Mouse (Mus musculus) MEL (cell line): ENCODE measurements around the gene Otulinl. TPM values are rescaled to one million over a fixed set of nuclear protein-coding genes. Genes with fewer than 3 reads are reported as not detected.
A peak's percentile ranks its signal among the peaks of the same experiment; 100 is the strongest.

Source experiments
- DNase-seq: peaks from one replicate; pipeline ENCODE4 v3.0.0; 2011; ENCODE audit warnings: low read depth, low spot score
- H3K27ac ChIP-seq: 2 replicates; pipeline ENCODE4 v1.5.1; 2012; ENCODE audit warnings: low read depth, mild to moderate bottlenecking, control low read depth, low read length, moderate library complexity; ENCODE audit not compliant: control insufficient read depth
- H3K27me3 ChIP-seq, 2 experiments: fragments of 150-350 bp in 1 of 2; sonication (generic) in 1 of 2; 2 replicates each; pipeline ENCODE4 v1.6.1; 2012; ENCODE audit warnings: low read length in 2 of 2, mild to moderate bottlenecking in 2 of 2, improper control_type of control experiment in 1 of 2, moderate library complexity in 1 of 2; ENCODE audit not compliant: insufficient read depth in 2 of 2, control insufficient read depth in 1 of 2
- H3K36me3 ChIP-seq, 2 experiments: 2 replicates each; pipeline ENCODE4 v1.6.1; 2012 to 2014; ENCODE audit warnings: low read length in 2 of 2, improper control_type of control experiment in 1 of 2, inconsistent platforms in 1 of 2, mild to moderate bottlenecking in 1 of 2; ENCODE audit not compliant: insufficient read depth in 2 of 2, control insufficient read depth in 1 of 2
- H3K4me1 ChIP-seq, 2 experiments: fragments of 150-350 bp in 1 of 2; sonication (generic) in 1 of 2; 2 replicates each; pipeline ENCODE4 v1.6.1; 2012; ENCODE audit warnings: low read length in 2 of 2, improper control_type of control experiment in 1 of 2, mild to moderate bottlenecking in 1 of 2; ENCODE audit not compliant: insufficient read depth in 2 of 2, control insufficient read depth in 1 of 2
- H3K4me3 ChIP-seq, 2 experiments: fragments of 150-350 bp in 1 of 2; sonication (generic) in 1 of 2; 2 replicates each; pipeline ENCODE4 v1.5.1; 2012; ENCODE audit warnings: low read depth in 2 of 2, low read length in 2 of 2, mild to moderate bottlenecking in 2 of 2, moderate library complexity in 2 of 2, control low read depth in 1 of 2, improper control_type of control experiment in 1 of 2; ENCODE audit not compliant: control insufficient read depth in 1 of 2, insufficient read depth in 1 of 2
- H3K79me2 ChIP-seq: 2 replicates; pipeline ENCODE4 v1.6.1; 2012; ENCODE audit warnings: mild to moderate bottlenecking, low read length, moderate library complexity; ENCODE audit not compliant: control insufficient read depth, poor library complexity, insufficient read depth
- H3K9ac ChIP-seq: 2 replicates; pipeline ENCODE4 v1.6.1; 2012; ENCODE audit warnings: low read depth, mild to moderate bottlenecking, control low read depth, low read length, moderate library complexity; ENCODE audit not compliant: control insufficient read depth, poor library complexity, severe bottlenecking
- H3K9me3 ChIP-seq: fragments of 150-350 bp; sonication (generic); replicated peaks from 2 replicates; pipeline ENCODE4 v1.6.1; 2012; ENCODE audit warnings: mild to moderate bottlenecking, low read length, improper control_type of control experiment, moderate library complexity; ENCODE audit not compliant: insufficient read depth
- BHLHE40 ChIP-seq: IDR thresholded peaks from 2 replicates; pipeline ENCODE4 v1.6.1; 2012; ENCODE audit warnings: low read depth, mild to moderate bottlenecking, inconsistent platforms, low read length, improper control_type of control experiment, borderline replicate concordance
- CHD1 ChIP-seq: IDR thresholded peaks from 2 replicates; pipeline ENCODE4 v1.6.1; 2012; ENCODE audit warnings: low read depth, mild to moderate bottlenecking, inconsistent platforms, low read length, improper control_type of control experiment
- CTCF ChIP-seq, 3 experiments: IDR thresholded peaks in 2 of 3; conservative IDR thresholded peaks in 1 of 3; 2 replicates each; pipeline ENCODE4 v1.5.1; 2011 to 2012; ENCODE audit warnings: low read length in 3 of 3, low read depth in 2 of 3, mild to moderate bottlenecking in 2 of 3, improper control_type of control experiment in 1 of 3, inconsistent platforms in 1 of 3, mixed read lengths in 1 of 3, moderate library complexity in 1 of 3; ENCODE audit not compliant: control insufficient read depth in 1 of 3, insufficient read depth in 1 of 3, poor library complexity in 1 of 3, severe bottlenecking in 1 of 3
- ETS1 ChIP-seq: IDR thresholded peaks from 2 replicates; pipeline ENCODE4 v1.6.1; 2012; ENCODE audit warnings: low read depth, mild to moderate bottlenecking, inconsistent platforms, low read length, improper control_type of control experiment, moderate library complexity
- GABPA ChIP-seq: IDR thresholded peaks from 2 replicates; pipeline ENCODE4 v1.6.1; 2012; ENCODE audit warnings: low read depth, mild to moderate bottlenecking, inconsistent platforms, low read length, improper control_type of control experiment, moderate library complexity
- GATA1 ChIP-seq: IDR thresholded peaks from 2 replicates; pipeline ENCODE4 v1.6.1; 2011; ENCODE audit warnings: low read depth, low read length, improper control_type of control experiment
- HCFC1 ChIP-seq: IDR thresholded peaks from 2 replicates; pipeline ENCODE4 v1.6.1; 2012; ENCODE audit warnings: low read depth, mild to moderate bottlenecking, inconsistent platforms, low read length, improper control_type of control experiment, moderate library complexity
- JUND ChIP-seq: IDR thresholded peaks from 2 replicates; pipeline ENCODE4 v1.6.1; 2011; ENCODE audit warnings: low read depth, mild to moderate bottlenecking, improper control_type of control experiment, low read length
- KAT2A ChIP-seq: conservative IDR thresholded peaks from 2 replicates; pipeline ENCODE4 v1.6.1; 2012; ENCODE audit warnings: low read depth, low read length, improper control_type of control experiment, inconsistent platforms
- MAFK ChIP-seq: IDR thresholded peaks from 2 replicates; pipeline ENCODE4 v1.6.1; 2011; ENCODE audit warnings: low read depth, mild to moderate bottlenecking, low read length, improper control_type of control experiment, borderline replicate concordance
- MAX ChIP-seq: IDR thresholded peaks from 2 replicates; pipeline ENCODE4 v1.6.1; 2011; ENCODE audit warnings: low read length, improper control_type of control experiment
- MEF2A ChIP-seq: IDR thresholded peaks from 2 replicates; pipeline ENCODE4 v1.6.1; 2014; ENCODE audit warnings: low read depth, mild to moderate bottlenecking, inconsistent platforms, low read length, improper control_type of control experiment; ENCODE audit not compliant: poor library complexity, insufficient replicate concordance, severe bottlenecking; ENCODE audit errors: extremely low read depth
- MYC ChIP-seq: IDR thresholded peaks from 2 replicates; pipeline ENCODE4 v1.6.1; 2011; ENCODE audit warnings: low read depth, mild to moderate bottlenecking, low read length, improper control_type of control experiment, moderate library complexity
- NELFE ChIP-seq: IDR thresholded peaks from 2 replicates; pipeline ENCODE4 v1.6.1; 2011; ENCODE audit warnings: low read depth, low read length, improper control_type of control experiment
- NRF1 ChIP-seq: IDR thresholded peaks from 2 replicates; pipeline ENCODE4 v1.6.1; 2014; ENCODE audit warnings: low read depth, mild to moderate bottlenecking, inconsistent platforms, low read length, improper control_type of control experiment, moderate library complexity; ENCODE audit not compliant: poor library complexity, insufficient read depth, severe bottlenecking
- POLR2AphosphoS2 ChIP-seq: IDR thresholded peaks from 2 replicates; pipeline ENCODE4 v1.6.1; 2011; ENCODE audit warnings: low read length, improper control_type of control experiment
- POLR2AphosphoS5 ChIP-seq: IDR thresholded peaks from 2 replicates; pipeline ENCODE4 v1.6.1; 2012; ENCODE audit warnings: low read depth, borderline replicate concordance, mild to moderate bottlenecking, inconsistent platforms, low read length, moderate library complexity, mixed read lengths
- RAD21 ChIP-seq: IDR thresholded peaks from 2 replicates; pipeline ENCODE4 v1.6.1; 2011; ENCODE audit warnings: mild to moderate bottlenecking, low read depth, low read length, improper control_type of control experiment
- RCOR1 ChIP-seq: IDR thresholded peaks from 2 replicates; pipeline ENCODE4 v1.6.1; 2012; ENCODE audit warnings: low read depth, mild to moderate bottlenecking, inconsistent platforms, low read length, improper control_type of control experiment
- SIN3A ChIP-seq: IDR thresholded peaks from 2 replicates; pipeline ENCODE4 v1.6.1; 2012; ENCODE audit warnings: low read length, improper control_type of control experiment, inconsistent platforms
- SMC3 ChIP-seq: IDR thresholded peaks from 2 replicates; pipeline ENCODE4 v1.6.1; 2011; ENCODE audit warnings: low read depth, low read length, improper control_type of control experiment
- TAL1 ChIP-seq: IDR thresholded peaks from 2 replicates; pipeline ENCODE4 v1.6.1; 2012; ENCODE audit warnings: mild to moderate bottlenecking, inconsistent platforms, low read length, moderate library complexity, mixed read lengths
- TBP ChIP-seq: IDR thresholded peaks from 2 replicates; pipeline ENCODE4 v1.8.0; 2011; ENCODE audit warnings: low read depth, low read length, improper control_type of control experiment
- TCF12 ChIP-seq: IDR thresholded peaks from 2 replicates; pipeline ENCODE4 v1.6.1; 2014; ENCODE audit warnings: low read depth, mild to moderate bottlenecking, inconsistent platforms, low read length, improper control_type of control experiment, moderate library complexity
- UBTF ChIP-seq: IDR thresholded peaks from 2 replicates; pipeline ENCODE4 v1.6.1; 2012; ENCODE audit warnings: low read depth, mild to moderate bottlenecking, inconsistent platforms, low read length, improper control_type of control experiment, moderate library complexity, borderline replicate concordance; ENCODE audit not compliant: insufficient read depth
- USF1 ChIP-seq: IDR thresholded peaks from 2 replicates; pipeline ENCODE4 v1.6.1; 2014; ENCODE audit warnings: low read depth, mild to moderate bottlenecking, inconsistent platforms, low read length, improper control_type of control experiment, moderate library complexity
- USF2 ChIP-seq, 2 experiments: IDR thresholded peaks; 2 replicates each; pipeline ENCODE4 v1.6.1; 2011 to 2012; ENCODE audit warnings: improper control_type of control experiment in 2 of 2, low read length in 2 of 2, borderline replicate concordance in 1 of 2, inconsistent platforms in 1 of 2, low read depth in 1 of 2, mild to moderate bottlenecking in 1 of 2; ENCODE audit not compliant: insufficient read depth in 1 of 2
- ZC3H11A ChIP-seq: IDR thresholded peaks from 2 replicates; pipeline ENCODE4 v1.6.1; 2012; ENCODE audit warnings: low read depth, mild to moderate bottlenecking, inconsistent platforms, low read length, improper control_type of control experiment
- ZKSCAN1 ChIP-seq: IDR thresholded peaks from 2 replicates; pipeline ENCODE4 v1.6.1; 2012; ENCODE audit warnings: low read depth, mild to moderate bottlenecking, inconsistent platforms, low read length, improper control_type of control experiment, moderate library complexity
- ZMIZ1 ChIP-seq: IDR thresholded peaks from 2 replicates; pipeline ENCODE4 v1.6.1; 2012; ENCODE audit warnings: low read depth, mild to moderate bottlenecking, inconsistent platforms, low read length, improper control_type of control experiment, moderate library complexity
- ZNF384 ChIP-seq: IDR thresholded peaks from 2 replicates; pipeline ENCODE4 v1.6.1; 2012; ENCODE audit warnings: low read depth, mild to moderate bottlenecking, inconsistent platforms, low read length, improper control_type of control experiment
- polyA plus RNA-seq, 2 experiments: library from polyadenylated mRNA; stranded (reverse) in 1 of 2; unstranded in 1 of 2; fragments of >175 nt in 1 of 2; fragments of >200 nt in 1 of 2; gene quantifications; 2 replicates each; pipeline versions ENCODE4 v1.2.1 to v1.2.4; 2012; ENCODE audit warnings: low replicate concordance in 2 of 2, low read depth in 1 of 2; ENCODE audit not compliant: insufficient read length in 2 of 2, insufficient read depth in 1 of 2, missing spikeins in 1 of 2
- total RNA-seq: library from RNA; depleted of rRNA; stranded (reverse); fragments of 300-350 nt; gene quantifications from 2 replicates; pipeline ENCODE4 v1.2.3, GENCODE M21; 2012

The Otulinl gene
- total and polyA plus RNA-seq, 3 experiments = 0.14 to 0.50 TPM; not detected in 1

GRCm38 (mm10) chr15:27629800-27630600 lies 51.4 kb downstream of the Otulinl start:
- H3K4me1 ChIP-seq = peaks cover 16 to 27% of the 10 kb centered on the region in 2 experiments
- H3K27me3 ChIP-seq = no peaks in the 10 kb centered on the region
- peak overlapping the region; percentile 53 to 69 for H3K4me3 ChIP-seq
- TF ChIP-seq POLR2AphosphoS5 (no peak), MEF2A (no peak), TCF12 (no peak), GABPA (no peak), SMC3 (no peak), NRF1 (0 out of 2 replicates have a peak, but pooled peaks have one; percentile 6), ZMIZ1 (no peak), CTCF (IDR thresholded peaks at IDR 0.05 in 2 of 3, conservative IDR thresholded peaks at IDR 0.05 in 1 of 3; ENCODE audit: control insufficient read depth in 1 of 3, insufficient read depth in 1 of 3, low read depth in 2 of 3, low read length in 3 of 3, poor library complexity in 1 of 3, severe bottlenecking in 1 of 3) (no peak), SIN3A (peak; percentile 56), ZKSCAN1 (no peak), ZC3H11A (no peak), ZNF384 (no peak), GATA1 (no peak), MAFK (no peak), JUND (no peak), USF2 (IDR thresholded peaks at IDR 0.05; ENCODE audit: borderline replicate concordance in 1 of 2, insufficient read depth in 1 of 2, low read depth in 1 of 2, low read length in 2 of 2) (no peak), HCFC1 (0 out of 2 replicates have a peak, but pooled peaks have one; percentile 45), RAD21 (no peak), ETS1 (no peak), NELFE (no peak), CHD1 (0 out of 2 replicates have a peak, but pooled peaks have one; percentile 74), KAT2A (no peak), POLR2AphosphoS2 (no peak), TAL1 (no peak), RCOR1 (no peak), BHLHE40 (no peak), MYC (no peak), MAX (no peak), TBP (no peak), UBTF (no peak), USF1 (no peak)
- H3K36me3 ChIP-seq = peaks cover 4 to 41% of the 10 kb centered on the region in 2 experiments
- H3K79me2 ChIP-seq = peaks cover 50% of the 10 kb centered on the region
- peak overlapping the region; percentile 90 for H3K9ac ChIP-seq
- peak; percentile 64 for DNase-seq
- no peaks in the 10 kb centered on the region for H3K9me3 ChIP-seq
- peak overlapping the region; percentile 9; the same call in 1 of the 2 replicates for H3K27ac ChIP-seq
